Mouse (Mus musculus) urinary bladder, adult 18-20 months (tissue): ENCODE measurements around the gene Zbtb39.
"Not testable (repeated sequence)": the region's sequence is repeated elsewhere in the genome, so short reads cannot be mapped to it uniquely, and the experiment has no call there.

Source experiments
- DNase-seq, 2 experiments: peaks; one replicate each; pipeline ENCODE4 v3.0.0; 2022; ENCODE audit warnings: low spot score in 2 of 2, mixed read lengths in 2 of 2

Gene Zbtb39

DNA sequence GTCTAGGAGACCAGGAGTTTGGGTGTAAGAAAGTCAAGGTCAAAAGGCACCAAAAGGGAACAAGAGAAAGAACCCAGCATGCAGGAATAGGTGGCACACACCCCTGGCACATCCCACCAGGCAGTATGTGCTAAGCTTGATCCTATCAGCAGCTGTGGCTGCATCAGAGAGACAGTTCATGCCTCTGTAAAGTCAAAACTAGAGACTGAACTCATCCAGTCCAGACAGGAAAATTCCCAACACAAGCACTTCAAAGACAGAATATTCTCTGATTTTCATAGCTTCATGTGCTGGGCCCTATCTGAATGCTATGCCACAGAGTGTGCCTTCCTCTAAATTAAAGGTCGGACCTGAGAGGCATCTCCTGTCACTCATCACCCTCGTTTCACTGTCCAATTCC, 1.8 kb upstream of the Zbtb39 start:
- DNase-seq: no peak

DNA sequence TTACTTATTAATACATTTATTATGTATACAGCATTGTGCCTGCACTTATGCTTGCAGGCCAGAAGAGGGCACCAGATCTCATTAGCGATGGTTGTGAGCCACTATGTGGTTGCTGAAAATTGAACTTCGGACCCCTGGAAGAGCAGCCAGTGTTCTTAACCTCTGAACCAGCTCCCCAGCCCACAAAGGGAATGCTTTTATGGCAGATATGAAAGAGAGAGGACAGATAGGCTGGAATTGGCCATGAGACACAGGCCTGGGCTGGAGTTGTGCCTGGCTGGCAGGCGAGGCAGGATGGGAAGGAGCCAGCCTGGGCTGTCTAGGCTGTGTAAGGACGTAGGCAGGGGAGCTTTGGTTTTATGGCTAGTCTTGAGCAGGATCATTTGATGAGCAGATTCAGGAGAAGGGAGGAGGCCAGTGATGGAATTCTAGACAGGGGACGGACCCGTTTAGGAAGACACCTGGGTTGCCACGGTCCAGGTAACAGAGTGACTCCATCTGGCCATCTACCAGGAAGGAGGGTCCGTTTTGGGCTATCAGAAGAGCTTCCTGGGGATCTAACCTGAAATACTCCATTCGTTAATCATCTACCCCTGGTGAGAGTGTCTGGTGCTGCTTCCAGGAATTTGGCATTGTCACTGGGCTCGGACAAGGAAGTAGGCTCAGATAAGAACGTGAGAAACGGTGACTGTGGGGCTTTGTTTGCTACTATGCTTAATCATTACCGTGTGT, 1.0 kb upstream of the Zbtb39 start:
- peak in 1 of 2 experiments; percentile 41 for DNase-seq

DNA sequence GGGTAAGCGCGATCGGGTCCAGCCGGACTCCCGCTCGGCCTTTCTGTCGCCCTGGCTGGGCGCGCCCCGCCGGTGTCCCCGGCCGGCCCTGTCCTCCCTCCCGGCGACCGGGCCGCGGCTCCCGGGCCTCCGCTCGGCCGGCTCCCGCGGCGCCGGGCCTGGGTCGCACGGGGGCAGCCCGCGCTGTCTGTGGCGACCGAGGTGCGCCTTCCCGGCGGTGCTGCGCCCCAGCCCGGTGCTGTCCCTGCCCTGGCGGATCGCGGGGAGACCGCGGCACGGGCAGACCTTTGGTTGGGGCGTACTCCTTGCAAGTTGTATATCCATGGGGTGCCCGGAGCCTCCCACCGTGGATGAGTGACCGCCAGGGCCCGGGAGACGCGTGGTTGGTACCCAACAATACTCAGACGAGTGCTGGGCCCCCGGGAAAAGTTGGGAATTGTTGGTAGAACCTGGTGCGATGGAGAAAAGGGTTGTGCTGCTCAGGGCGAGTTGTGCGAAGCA, 373 bp downstream of the Zbtb39 start:
- peak in 1 of 2 experiments; percentile 56 for DNase-seq

DNA sequence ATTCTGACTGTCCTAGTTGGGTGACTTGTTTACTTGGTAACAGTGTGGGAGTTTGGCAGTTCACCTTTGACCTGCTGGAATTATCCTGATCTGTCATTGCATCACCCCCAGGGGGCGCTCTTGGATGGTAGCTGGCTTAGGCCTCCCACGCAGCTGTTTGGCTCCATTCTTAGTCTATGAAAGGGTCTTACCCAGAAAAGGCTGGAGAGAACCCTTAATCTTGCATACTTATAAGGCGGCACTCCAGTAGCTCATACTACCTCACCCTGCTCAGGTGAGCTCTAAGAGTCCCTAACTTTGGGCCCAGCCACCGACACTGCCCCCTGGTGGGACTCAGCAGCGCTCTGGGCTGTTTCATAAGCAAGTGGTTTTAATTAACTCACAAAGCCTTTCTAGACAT, 5.3 kb downstream of the Zbtb39 start:
- no peak for DNase-seq

DNA sequence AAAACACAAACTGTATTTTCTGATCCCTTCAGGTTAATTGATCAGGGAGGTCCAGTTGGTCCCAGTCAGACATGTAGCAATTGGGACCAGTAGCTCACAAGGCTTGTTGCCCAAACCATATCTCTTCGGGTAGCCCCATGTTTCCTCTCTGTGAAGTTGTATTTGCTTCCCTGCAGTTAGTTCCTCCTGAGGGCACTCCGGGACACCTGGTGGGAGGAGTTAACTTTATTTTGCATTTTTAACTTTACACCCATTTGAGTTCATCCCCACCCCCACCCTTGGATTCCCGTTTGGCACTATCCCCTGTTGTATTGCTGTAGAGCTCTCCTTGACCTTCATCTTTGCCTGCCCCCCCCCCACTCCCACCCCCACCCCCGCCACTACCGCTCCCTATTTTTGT, 6.5 kb downstream of the Zbtb39 start:
- DNase-seq: no peak

DNA sequence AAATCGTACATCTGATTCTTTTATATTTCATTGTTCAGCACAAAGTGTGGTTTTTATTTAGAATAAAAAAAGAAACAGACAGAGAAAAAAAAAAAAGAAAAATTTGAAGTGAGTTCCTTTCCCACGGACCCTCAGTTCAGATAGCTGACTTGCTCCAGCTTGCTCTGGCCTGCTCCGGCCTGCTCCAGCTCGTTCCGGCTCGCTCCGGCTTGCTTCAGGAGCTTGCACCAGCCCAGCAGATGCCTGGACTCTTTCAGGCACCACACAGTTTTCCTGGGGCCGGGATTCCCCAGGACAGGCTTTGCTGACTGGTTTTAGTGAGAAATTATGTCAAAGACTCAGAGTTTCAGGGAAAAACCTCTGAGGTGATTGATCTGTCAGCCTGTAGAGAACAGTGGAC, 7.9 kb downstream of the Zbtb39 start:
- DNase-seq: no peak

DNA sequence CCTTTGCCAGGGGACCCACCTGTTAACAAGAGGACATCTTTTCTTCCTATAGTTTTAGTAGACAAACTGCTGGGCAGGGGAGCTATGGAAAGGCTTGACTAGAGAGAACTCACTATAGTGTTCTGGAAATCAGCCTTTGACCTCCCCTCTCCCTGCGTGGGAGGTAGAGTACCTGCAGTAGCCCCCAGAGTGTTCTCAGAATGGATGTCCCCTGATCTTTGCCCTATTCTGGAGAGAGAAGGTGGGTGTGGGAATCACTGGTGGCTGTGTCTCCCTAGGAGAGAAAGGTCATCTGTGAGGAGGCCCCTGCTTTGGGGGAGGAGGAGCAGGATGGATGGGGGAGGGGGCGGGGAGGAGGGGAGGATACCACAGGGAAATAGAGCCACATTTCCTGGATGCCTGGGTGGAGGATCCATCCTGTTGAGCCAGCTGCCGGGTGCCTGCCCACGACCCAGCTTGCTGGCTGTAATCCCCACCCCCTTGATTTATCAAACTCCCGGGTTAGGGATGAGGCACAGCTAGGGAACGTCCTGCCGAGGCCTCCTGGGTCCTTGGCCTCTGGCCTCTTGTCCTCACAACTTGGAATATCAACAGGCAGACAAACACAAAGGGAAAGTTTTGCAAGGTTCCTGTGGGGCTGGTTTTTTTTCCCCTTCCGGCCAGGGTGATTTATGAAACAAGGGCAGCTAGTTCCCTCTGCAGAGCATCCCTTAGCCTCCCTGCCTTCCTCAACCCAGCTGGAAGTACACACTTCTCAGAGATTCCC, 9.7 kb downstream of the Zbtb39 start:
- DNase-seq: no peak

DNA sequence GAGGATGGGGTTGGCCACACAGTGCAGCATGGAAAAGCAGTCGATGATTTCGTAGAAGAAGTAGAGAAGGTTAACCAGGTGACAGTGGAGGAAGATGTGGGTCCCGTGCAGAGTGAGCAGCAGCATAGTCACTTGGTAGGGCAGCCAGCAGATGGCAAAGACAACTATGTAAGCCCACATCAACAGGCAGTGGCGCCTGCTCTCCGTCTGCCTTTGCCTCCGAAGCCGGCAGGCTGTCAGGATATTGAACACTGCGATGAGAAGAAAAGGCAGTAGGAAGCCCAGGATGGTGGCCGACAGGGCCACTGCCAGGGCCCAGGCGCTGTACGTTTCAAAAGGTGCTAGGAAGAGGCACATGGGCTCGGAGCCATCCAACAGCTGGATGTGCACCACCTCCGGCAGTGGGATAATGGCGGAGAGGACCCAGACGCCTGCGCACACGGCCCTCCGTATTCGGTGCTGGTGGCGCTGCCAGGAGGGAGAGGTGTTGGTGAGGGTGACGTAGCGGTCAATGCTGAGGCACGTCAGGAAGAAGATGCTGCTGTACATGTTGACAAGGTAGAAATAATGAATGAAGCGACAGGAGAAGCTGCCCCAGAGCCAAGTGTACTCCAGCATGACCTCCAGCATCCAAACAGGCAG, 10.9 kb downstream of the Zbtb39 start:
- no peak for DNase-seq

DNA sequence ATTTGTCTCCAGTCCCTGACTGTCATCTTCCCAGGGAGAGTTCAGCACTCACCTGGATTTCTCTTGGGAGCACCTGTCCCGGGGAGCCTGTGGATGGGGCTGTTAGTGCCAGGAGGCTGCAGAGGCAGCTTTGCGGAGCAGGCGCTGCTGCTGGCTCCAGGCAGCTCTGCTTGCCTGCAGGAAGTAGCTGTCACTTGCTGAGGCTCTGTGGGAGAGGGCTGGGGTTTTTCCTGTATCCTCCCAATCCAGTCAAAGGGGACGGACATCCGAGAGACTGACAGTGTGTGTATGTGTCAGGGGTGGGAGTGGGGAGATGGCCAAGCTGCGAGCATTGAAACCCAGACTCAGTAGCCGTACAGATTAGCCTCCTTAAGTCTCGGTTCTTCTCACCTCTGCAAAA, 12.2 kb downstream of the Zbtb39 start, which contains the start of gene Gpr182:
Gene Gpr182, minus strand, starts transcription at position 185 of the 400 bp plus-strand sequence.
- DNase-seq: no peak

DNA sequence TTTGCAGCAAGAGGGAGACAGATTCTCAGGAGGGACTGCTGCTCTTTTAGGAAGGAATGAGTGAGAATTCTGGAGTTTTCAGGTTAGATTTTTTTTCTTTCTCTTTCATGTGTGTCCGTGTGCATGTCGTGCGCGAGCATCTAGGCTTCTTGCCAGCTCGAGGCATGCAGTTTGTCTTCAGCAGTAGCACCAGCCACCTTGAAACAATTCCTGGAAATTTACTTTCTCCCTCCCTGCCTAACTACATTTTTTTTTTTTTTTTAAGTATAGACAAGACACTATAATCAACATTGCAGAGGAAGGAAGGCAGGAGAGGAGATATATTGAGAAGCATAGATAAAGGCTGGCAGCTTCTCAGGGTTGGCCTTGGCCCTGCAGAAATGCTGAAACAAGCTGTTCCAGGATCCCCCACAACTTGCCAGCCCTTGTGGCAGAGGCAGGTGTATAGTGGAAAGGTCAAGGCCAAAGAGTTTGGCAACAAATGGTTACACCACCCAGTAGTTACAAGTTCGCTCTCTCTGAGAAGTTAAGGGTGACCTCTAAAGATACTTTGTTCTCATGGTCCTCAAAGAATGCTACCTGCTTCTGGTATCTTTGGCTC, 15.3 kb downstream of the Zbtb39 start:
- no peak for DNase-seq

DNA sequence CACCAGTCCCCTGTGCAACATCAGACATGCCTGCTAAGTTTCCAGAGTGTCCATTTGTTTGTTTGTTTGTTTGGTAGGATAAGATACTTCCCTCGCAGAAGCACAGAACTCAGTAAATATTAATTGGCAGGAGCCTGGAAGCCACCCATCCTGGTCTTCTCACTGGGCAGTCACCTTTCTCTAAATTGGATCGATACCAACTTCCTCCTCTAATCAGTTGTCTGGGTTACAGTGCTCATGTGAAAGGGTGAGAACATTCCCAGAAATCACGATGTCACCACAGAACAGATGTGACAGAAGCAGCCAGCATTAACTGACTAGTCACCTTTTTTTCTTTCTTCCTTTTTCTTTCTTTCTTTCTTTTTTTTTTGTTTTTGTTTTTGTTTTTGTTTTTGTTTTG, 15.9 kb downstream of the Zbtb39 start:
- DNase-seq: no peak

DNA sequence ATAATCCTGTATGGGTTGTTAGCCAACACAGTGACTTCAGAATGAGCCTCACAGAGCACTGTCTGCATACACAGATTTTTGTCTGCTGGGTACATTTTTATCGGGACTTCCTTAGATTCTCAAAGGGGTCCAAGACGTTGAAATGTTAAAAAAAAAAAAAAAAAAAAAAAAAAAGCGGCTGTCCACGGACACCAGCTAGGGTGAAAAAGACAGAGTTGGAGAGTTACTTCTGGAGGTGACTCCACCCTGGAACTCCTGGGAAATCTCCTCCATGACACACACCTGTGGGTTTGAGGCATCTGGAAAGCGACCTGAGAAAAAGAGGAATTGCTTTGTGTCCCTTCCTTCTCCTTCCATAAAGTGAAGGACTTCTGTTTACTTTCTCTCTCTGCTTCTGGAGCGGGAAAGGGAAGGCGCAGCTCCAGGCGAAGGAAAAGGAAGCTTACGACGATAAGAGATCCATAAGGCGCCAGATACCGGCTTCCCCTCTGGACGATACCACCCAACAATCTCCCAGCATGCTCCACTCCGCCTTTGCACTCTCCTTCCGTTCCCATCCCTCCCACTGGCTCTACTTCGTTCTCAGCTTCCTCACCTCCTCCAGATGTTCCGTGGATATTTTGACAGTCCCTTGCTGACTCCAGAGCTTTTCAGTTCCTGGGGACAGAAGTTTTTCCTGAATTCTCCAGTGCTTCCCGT, 16.6 kb downstream of the Zbtb39 start:
- no peak for DNase-seq

DNA sequence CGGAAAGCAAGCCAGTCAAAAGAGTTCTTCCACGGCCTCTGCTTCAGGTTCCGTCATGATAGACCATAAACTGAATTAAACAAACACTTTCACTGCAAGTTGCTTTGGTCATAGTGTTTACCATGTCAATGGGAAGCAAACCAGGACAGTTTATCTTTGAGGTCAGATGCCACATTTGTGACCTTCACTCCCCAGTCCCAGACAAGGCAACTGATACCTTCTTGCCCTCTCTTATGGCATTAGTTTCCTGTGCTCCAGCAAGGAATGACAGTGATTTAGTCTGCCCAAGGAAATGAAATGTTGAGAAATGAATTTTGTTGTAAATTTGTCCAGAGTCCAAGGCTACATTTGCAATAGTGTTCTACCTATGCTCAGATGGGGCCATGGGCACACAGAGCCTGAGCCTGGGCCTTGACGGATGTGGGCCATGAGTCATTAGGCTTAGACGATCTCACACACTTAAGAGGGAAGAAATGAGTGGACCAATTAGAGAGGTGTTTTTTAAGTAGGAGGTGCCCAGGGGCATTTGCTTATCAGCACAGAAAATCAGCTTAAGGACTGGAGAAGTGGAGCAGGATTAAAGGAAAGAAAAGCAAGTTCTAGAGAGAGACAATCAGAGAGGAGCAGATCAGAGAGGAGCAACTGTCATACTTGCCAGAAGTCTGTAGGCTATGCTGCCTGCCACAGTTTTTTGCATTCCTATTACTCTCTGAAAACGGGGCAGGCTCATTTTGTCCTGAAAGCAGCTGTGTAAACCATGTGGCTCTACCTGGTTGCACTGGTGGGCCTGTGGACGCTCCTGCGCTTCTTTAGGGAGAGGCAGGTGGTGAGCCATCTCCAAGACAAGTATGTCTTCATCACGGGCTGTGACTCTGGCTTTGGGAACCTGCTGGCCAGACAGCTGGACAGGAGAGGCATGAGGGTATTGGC, 20.1 kb downstream of the Zbtb39 start, which contains the start of the genes Rdh1 and Rdh16f1:
Gene Rdh1, plus strand, starts transcription at position 541 of the 930 bp plus-strand sequence.
Gene Rdh16f1, plus strand, starts transcription at position 607 of the 930 bp plus-strand sequence.
- no peak for DNase-seq

DNA sequence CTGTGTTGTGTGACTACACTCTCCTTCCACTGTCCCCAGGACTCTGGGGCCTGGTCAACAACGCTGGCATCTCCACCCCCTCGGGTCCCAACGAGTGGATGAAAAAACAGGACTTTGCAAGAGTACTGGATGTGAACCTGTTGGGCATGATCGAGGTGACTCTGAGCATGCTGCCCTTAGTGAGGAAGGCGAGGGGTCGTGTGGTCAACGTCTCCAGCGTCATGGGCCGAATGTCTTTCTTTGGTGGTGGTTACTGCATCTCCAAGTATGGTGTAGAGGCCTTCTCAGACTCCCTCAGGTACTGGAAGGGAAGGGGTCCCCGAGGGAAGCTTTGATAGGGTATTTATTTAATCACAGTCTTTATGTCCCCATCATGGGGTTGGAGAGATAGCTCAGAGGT, 23.6 kb downstream of the Zbtb39 start:
- not testable (repeated sequence) for DNase-seq

DNA sequence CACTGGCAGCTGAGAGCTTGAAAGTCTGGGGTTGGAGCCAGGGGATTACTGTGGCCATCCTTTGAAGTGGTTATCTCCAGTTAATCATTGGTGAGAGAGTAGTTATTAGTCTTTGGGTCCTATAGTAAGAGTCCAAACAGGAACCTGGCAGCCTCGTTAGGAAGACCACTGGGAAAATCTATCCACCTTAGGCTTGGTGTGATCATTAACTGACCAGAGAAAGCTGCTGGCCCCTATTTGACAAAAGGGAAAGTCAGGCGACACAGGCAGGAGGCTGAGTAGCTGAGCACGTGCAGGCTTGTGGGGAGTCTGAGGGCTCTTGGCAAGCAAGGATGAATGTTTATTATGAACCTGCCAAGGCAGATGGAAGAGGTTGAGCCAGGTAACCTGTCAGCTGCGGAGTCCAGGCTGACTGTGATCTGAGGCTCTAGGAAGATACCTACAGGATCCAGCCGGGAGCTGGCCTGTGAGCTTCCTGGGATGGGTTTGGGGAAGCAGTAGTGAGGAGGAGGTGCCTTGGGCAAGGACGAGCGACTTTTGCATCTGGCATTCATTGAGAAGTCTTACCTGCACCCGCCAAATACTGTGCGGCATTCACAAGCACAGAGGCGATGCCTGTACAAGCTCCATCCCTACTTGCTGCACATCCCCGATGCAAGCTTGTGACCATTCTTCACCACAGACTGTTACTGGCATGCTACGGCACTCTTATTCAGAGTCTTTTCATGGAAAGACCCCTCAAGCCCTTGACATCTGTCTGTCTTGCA, 24.8 kb downstream of the Zbtb39 start:
- DNase-seq: no peak

DNA sequence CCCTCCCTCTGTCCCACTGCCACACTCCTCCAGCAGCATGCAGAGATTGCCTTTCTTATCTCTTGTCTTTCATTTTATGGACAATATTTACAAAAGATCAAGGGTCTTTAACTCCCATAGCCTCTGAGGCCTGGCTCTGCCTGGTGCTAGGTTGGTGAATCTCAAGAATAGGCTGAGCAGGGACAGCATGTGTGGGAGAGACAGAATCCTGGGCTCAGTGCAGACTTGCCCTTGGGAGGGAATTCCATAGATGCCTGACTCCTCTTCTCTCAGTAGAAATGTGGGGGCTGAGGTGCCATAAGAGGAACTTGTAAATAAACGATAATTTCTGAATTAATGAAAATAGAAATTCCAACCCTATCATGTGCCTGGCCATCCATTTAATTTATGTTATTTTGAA, 27.2 kb downstream of the Zbtb39 start:
- DNase-seq: no peak

DNA sequence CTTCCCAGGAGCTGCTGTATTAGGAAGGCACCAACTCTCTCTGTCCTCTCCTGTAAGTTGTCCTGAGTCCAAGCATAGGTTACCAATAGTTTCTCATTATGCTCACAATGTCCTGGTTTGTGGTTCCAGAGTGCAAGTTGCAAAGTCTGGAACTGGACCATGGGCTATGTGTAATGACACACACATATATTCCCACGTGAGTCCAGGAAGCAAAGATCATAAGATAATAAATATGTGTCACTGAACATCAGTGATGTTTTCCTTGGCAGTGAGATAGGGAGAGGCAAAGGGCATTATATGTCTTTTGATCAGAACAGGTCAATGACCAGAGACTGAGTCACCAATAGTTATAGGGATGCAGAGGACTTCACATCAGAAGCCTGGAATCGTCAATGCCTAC, 36.7 kb downstream of the Zbtb39 start, which contains the start of gene Rdh9:
Gene Rdh9, plus strand, starts transcription at position 376 of the 400 bp plus-strand sequence.
- DNase-seq: no peak

DNA sequence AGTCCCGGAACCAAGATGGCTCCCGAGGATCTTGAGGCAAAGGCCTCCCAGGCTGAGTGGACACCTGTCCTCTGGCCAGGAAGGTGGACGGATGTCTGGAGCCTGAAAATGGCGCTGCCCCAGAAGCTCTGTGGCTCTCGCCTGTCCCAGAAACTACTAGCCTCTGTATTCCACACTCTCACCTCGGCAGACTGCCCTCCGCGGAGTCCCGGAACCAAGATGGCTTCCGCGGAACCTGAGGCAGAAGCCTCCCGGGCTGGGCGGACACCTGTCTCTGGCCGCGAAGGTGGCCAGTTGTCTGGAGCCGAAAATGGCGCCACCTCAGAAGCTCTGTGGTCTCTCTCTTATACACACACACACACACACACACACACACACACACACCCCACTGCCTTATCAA, 43.0 kb downstream of the Zbtb39 start:
- DNase-seq: not testable (repeated sequence)

DNA sequence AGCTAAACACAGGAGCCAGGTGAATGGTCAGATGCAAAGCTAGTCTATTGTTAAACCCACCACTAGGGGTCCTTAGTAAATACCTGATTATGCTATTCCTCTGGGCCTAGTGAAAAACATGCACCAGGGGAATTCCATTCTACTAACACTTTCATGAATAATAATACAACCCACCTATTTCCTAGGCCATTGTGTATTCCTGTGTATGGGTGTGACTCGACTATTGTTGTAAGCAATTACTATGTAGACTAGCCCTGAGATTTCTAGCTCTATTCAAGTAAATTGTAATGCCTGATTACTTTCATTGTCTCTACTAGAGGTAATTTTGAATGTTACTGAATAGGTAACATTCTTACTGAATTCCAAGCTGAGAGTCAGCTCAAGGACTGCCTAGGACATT, 46.1 kb downstream of the Zbtb39 start:
- not testable (repeated sequence) for DNase-seq
